Mouse (Mus musculus) adrenal gland, postnatal 25 days (tissue): ENCODE measurements around the gene Fgfr2. TPM values are rescaled to one million over a fixed set of nuclear protein-coding genes. Genes with fewer than 3 reads are reported as not detected.

Experiments used
- DNase-seq: peaks from one replicate; pipeline ENCODE4 v3.0.0; 2021; ENCODE audit warnings: mixed read lengths
- total RNA-seq: library from RNA; stranded (reverse); gene quantifications from 2 replicates; pipeline ENCODE4 v1.2.3, GENCODE M21; 2021

Fgfr2 gene
- total RNA-seq, 1 experiment from 2014 or later, result 186 TPM

DNA sequence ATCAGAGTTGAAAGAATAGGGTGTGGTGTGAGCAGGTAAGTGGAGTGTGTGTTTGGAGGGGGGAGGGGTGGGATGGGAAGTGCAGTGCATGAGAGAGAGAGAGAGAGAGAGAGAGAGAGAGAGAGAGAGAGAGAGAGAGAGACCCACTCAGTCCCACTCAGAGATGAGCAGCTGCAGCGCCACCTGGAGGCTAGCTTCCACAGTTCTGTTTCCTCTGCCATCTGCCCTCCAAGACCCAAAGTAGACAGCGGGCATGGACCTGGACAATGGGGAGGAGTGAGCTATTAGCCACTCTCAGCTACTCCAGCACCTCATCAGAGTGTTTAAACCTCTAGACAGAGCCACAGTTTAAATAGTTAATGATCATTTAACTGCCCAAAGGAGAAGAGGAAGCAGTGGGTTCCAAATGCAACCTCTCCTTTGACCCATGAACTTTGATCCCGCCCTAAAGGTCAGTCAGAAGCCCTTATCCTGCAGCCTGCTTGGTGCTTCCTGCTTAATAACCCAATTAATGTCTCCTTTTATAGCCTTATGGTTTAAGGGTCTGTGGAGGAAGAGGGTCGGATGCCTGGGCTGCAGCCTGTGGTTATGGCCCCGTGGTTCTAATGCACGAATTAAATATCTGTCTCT is 1322.6 kb downstream of the Fgfr2 start:
- DNase-seq, result peak; percentile 47

DNA sequence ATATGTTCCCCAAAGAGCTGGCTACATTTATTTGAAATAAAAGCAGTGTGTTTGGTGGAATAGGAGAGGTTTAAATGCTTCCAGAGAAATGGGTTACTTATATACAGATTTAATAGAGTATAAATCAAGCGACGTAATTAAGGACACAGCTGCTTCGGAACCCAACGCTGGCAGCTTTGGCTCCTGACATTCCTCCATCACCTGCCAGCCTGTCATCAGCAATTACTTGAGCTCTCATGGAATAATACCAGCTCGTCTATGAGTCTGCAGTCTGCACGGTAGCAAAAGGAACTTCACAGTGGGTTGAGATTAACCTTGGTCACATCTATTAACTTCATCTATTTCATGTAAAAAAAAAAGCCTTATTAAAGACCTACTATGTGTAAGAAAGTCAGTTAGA is 1326.0 kb downstream of the Fgfr2 start:
- DNase-seq, result no peak

DNA sequence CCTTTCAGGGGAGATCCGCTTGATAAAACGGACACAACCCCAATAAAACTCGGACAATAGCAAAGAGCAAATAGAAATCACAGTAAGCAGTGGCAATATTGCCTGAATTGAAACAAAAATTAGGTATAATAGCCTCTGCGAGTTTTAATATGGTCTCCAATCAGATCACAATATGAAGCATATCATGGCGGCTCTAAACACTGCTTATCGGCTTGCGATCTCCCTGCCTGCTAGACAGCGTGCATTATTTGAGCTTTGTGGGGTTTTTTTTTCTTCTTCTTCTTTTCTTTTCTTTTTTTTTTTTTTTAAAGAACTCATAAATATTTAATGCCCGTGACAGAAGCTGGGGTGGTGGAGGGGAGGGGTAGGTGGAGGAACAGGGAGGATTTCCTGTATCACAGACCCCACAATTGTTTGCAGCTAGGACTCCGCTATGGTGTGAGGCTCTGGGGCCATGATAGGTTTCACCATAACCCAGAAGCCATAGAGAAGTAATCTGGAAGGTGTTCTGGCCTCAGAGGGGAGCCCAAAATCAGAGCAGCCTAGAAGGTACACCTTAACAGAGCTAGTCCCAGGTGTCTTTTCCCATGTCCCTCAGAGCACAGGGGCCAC is 1334.4 kb downstream of the Fgfr2 start:
- no peak for DNase-seq

DNA sequence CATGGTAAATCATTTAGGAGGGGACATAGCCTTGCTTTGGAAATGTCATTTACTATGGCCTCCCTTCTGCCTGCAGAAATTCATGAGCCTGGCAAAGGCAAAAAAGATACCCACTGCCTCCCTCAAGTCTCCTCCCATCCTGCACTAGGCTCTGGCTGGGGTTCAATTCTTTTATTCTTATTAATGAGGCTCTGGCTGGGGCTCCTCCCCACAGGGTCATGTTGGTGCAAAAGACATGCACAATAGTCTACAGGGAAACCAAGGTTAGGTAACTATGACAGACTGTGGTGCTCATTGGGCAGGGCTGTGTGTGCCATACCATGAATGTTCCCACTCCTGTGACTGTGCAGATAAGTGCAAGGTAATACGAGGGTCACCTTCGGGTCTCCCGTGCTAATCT is 1337.4 kb downstream of the Fgfr2 start:
- DNase-seq, result no peak

DNA sequence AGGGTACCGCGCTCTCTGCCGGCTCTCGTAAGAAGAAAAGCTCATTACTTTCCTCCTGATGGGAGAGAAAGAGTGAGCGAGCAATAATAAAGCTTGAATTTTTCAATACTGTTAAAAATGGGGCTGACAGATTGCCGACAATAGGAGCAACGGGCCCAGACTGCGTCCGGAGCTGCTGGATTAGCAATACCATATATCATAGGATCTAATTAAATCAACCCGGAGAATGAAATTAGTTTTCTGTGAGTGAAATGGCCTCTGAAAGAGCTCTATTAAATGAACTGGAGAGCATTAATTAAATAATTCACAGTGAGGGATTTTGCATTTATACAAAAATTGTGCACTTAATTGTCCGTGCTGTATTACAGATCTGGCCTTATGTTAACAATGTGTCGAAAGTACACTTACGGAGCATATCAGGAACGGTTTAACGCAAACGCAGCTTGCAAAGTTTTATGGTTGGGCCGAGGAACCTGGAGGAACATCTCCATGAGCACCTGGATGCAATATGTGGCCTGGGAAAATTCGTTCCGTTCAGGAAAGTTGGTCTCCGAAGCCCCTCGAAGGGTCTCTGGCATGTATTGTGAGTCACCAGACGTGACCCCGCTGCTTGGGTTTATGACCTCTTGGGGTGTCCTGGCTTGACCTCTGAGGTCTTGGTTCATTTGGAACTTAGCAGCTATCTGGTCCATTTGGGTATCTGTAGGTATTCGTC is 1344.7 kb downstream of the Fgfr2 start:
- DNase-seq, result no peak

DNA sequence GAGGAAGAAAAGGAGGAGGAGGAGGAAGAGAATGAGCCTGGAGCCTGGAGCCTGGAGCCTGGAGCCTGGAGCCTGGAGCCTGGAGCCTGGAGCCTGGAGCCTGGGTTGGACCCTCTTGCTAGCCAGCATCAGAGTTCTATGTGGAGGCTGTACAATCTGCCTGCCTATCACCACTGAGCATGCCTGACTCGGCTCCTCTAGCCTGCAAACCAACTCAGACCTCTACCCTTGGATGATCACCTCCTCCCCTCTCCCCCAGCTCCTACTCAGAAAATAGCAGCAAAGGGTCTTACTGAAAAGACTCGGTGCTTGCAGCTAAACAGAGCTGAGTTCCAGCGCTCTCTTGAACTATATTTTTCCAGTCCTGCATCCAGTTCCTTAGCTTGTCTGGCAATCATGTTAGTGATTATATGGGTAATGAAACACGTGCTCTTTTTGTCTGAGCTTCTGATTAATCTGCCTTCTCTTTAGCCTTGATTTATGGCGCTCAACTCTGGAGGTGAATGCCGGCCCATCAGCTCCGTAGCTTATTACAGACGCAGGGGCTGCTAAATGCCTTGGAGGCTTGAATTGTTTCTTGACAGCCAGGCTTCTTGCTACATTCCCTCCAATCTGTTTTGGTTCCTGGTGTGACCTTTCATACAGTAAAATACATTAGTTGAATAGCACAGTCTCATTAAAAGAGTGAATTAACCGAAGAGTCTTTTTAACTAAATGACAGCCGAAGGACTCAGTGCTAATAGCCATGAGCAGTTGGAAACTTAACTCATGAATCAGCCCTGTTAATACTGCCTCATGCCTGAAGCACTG is 1345.5 kb downstream of the Fgfr2 start:
- DNase-seq, result no peak

DNA sequence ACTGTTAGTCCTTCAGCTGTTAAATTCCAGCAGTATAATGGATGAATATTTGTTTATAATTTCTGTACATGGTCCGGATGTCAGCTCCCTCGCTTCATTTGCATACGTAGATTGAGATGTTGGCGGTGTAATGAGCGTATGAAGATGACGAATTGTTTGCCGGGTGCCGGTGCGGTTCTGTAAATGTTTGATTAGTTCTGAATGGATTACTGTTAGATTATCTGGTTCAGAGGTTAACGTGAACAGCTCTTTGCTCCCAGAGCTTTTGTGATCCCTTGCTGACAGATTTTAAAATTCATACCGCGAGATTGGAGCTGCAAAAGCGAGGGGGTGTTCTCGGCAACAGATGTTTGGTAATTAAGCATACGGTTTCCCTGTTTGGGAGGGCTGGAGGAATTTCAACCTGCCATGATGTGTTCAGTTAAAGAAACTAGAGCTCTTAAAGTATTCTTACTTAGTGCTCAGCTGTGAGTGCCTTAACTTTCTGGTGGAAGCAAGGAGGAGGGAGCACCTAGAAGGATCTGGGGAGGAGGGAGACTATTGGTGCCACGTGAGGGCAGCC is 1346.9 kb downstream of the Fgfr2 start:
- no peak for DNase-seq

DNA sequence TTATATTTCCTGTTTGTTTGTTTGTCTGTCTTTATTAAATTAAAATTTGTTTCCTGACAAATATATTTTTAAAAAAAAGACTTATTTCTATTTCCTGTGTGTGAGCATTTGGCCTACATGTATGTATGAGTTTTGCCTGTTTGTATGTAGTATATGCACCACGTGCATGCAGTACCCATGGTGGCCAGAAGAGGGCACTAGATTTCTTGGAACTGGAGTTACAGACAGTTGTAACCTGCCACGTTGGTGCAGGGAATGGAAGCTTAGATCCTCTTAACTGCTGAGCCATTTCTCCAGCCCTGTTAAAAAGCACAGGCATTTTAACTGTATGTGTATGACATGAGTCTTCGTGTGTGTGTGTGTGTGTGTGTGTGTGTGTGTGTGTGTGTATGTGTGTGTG is 1365.2 kb downstream of the Fgfr2 start:
- DNase-seq, result no peak

DNA sequence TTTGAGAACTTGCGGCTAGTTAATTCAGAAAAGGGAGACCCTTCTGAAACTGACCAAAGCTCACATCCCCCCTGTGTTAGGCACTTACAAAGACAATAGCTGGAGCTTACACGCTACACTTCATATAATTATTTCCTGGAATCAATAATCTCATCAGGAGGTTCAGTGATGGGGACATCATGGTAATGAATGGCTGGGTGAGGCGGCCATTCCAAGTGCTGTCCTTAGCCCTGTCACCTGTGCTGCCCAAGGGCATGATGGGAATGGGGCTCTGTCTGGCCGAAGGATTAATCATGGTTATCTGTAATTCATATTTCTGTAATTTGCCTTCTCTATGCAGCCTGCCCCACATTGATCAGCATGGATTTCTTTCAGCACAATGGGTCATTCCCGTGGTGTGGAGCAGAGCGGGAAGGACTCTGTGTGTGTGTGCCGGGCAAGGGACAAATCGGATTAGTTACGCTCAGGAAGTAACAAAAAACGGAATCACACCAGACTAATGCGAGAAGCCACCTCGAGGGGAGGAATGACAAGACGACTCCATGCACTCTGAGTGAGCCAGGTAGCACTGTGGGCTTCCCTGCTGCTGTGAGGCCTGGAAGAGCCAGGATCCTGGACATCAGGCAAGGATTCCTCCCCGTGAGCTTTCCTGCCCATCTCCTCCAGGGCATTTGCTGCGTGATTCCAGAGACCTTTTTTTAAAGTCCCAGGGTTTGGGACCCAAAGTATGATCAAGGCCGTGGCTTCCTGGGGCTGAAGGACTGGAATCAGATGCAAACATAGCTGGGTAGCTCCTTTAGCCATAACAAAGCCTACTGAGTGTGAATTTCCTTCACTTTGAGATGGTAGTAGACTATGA is 1375.8 kb downstream of the Fgfr2 start:
- DNase-seq, result no peak

DNA sequence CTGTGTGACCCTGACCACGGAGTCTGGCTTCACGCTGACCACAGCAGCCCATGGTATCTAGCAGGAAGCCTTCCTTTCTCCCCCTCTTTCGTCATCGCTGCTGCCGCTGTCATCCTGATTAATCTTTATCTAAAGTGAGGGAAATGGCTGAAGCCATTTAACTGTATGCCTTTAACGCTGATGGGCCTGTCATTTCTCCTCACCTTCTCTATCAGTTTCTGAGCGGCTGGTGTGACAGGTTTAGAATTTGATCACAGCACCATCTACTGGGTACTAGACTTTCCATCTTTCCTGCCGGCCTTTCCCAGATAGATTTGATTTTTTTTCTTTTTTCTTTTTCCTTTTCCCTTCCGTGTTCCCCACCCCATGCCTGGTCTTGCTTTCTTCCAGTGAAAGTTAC is 1376.4 kb downstream of the Fgfr2 start:
- DNase-seq, result no peak

DNA sequence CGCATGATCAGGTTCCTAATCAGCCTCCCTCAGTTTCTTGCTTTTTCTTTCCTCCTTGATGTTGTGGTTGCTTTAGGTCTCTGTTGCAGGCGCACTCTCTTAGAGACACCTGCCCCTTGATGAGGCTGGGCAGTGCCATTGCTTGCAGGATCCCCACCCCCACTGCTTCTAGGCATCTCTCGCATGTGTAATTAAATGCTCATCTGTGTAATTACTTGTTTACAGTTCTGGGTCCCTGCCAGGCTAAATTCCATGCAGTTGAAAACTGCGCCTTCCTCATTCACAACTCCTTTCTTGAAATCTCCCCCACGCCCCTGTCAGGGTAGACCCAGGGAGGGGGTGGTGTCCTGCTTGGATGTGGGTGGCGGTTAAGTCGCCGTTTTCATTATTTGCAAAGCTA is 1380.0 kb downstream of the Fgfr2 start:
- no peak for DNase-seq

DNA sequence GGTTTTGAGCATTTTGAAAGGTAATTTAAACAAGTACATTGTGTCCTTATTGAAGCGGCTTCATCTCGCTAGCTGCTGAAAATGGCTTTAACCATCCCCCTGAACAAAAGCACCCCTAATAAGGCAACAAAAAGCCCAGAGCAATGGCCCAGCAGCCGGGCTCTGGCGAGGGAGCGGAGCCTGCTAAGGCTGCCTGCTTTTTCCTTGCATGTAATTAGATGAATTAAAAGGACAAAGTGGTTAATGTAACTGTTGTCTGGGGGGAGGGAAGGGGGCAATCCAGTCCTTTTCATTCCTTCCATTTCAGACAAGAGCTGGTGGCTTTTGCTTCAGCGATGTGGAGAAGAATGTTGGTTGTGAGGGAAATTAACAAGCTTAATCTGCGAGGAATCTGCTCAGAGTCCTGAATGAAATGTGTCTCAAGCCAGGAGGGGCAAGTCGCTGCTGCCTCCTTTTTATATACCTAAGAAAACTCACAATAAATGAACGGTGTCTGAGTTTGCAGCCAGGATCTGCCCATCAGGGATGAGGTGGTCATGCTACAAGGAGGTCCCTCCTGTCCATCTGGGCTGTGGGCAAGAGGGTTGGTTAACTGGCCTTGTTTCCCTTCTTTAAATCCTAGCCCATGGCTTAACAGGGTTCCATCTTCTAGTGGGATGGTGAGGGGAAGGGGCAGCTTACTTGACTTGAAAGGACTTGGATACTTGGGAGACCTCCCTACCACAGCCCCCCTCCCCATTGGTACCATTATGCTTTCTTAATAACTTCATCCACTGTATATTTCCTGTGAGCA is 1400.2 kb downstream of the Fgfr2 start:
- DNase-seq, result no peak

DNA sequence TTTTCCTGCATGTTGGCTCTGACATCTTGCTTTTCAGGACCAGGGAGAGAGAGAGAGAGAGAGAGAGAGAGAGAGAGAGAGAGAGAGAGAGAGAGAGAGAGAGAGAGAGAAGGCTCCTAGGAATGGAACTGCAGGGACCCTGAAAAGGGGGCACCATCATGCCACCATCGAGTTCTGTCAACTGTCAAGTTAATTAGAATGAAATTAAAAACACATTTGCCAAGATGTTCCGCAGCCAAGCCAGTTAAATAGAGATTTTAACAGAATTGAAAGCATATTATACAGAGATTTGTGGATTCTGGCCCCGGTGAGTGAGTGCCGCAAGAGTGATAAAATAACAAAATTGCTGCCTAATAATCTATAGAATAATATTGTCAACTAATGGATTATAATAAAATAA is 1400.8 kb downstream of the Fgfr2 start:
- no peak for DNase-seq

DNA sequence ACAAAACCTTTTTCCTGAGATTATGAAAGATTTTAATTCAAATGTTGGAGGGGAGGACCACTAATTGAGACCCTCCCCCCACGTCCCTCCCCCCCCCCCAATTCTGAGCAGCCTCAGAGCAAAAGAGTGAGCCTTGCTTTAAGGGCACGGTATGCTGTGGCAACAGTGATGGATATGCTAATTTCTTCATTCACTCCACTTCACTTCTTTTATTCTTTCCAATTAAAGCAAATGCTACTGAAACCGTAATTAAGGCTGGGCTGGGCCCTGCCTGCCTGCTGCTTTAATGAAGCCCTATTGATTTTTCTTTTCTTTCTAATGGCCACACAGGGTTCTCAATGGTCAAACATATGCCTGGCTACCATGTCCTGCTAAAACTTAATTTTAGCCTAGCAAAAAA is 1404.9 kb downstream of the Fgfr2 start:
- DNase-seq, result no peak

DNA sequence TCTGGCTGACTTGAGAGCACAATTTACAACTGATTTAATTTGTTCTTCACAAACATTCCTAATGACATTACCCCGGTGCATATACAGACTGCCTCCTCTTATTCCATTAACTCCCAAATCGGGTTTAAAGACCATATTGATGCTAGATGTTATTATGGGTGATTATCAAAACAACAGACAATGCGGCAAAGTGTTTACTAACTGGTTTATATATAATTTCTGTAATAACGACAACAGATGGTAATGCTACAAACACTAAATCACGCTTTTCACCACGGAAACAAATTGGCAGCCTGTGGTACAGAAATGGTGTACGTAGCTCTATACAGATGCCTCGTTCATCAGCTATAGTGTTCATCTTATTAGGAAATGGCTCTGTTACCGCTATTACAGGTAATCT is 1410.1 kb downstream of the Fgfr2 start:
- DNase-seq, result no peak

DNA sequence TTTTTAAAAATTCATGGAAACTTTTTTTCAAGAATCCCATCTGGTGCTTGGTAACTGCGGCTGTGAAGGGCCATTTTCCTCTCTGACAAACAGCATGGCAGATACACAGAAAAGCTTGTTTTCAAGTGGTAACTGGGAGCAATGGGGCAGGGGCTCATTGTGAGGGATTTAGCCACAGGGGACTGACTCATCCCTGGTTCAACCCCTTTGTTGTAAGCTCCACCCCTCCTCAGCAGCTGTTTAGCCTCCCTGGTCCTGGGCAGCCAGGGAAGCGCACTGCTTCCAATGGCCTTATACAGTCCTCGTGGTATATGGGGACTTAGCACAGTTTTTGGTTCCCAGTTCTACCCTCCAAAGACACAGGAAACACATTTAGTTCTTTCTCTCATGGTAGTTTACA is 1426.3 kb downstream of the Fgfr2 start:
- DNase-seq, result no peak

DNA sequence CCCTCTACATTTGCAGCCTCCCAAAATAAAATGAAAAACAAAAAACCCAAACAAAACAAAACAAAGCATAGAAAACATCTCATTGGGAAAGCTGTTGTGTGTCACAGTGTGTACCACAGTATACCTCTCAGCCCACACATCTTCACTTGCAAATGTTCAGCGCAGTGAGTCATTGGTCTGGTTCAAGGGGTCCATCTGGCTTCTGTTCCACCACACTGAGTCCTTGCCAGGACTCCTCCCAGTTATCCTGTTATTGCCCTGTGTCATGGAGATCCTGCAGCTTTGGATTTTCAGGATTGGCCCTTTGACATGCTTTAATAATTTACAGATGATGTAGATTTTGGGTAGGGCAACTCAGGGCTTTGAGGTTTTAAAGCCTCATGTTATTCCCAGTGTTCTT is 1435.8 kb downstream of the Fgfr2 start:
- no peak for DNase-seq

DNA sequence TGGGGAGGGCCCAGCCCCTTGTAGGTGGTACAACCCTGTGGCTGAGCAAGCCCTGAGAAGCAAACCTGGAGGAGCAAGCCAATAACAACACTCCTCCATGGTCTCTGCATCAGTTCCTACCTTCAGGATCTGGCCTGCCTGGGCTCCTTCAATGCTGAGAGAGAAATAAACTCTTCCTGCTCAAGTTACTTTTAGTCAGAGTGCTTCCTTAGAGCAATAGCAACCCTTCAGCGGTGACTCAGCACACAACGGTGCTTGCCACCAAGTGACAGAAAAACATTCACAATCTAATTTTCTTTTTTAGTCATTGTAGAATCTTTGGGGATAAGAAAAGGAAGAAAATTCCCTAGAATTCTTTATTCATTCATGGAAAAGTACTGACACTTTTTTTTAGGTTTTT is 1446.0 kb downstream of the Fgfr2 start:
- no peak for DNase-seq

DNA sequence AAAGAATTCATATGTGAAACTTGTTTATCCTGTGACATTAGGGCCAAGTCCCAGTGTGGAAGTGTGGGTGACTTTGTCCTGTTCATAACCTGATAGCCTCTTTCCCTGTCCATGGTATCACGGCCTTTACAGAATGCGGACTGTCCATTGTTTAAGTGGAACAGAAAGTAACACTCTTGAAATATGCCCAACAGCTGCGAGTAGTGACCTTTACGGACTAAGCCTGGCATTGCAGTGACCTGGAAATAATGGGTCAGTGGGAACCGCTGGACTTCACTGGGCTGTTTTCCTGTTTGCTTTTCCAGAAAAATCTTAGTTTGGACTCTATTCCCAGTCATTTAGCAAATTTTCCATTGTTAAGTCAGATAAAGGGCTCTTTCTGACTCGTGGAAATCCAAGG is 1452.6 kb downstream of the Fgfr2 start:
- DNase-seq, result no peak

DNA sequence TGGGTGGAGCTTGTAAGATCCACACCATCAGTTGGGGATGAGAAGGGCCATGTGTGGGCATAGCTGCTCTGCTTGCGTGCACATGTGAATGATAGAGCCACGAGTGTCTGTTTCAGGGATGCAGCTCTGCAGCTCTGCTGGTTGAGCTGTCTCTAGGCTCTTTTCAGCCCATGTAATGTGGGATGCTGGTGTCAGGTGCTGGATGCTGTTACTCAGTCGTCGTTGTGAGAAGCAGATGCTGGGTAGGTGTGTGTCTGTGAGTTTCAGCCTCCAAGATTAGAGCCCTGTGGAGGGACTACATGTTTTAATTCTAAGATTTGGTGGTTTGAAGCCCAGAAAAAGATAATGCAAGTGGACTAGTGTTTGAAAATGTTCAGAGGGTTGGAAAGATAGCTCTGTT is 1453.8 kb downstream of the Fgfr2 start:
- no peak for DNase-seq

DNA sequence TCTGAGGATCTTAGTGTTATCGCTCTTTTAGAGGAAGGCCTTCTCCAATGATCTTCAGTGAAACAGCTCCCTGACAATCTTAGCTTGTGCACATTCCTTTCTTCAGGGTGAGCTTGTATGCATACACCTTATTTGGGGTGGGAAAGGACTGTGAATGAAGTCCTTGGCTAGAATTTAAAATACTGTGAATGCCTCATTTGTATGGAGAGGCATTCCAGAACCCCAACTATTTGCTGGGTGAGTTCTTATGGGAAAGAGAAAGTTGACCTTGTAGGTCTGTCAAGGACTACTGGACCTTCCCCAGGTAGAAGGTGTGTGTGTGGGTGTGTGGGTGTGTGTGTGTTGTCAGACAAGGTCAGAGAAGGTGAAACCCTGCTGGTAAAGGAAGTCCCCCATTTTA is 1462.4 kb downstream of the Fgfr2 start:
- no peak for DNase-seq
